In the genomic region with DNA sequence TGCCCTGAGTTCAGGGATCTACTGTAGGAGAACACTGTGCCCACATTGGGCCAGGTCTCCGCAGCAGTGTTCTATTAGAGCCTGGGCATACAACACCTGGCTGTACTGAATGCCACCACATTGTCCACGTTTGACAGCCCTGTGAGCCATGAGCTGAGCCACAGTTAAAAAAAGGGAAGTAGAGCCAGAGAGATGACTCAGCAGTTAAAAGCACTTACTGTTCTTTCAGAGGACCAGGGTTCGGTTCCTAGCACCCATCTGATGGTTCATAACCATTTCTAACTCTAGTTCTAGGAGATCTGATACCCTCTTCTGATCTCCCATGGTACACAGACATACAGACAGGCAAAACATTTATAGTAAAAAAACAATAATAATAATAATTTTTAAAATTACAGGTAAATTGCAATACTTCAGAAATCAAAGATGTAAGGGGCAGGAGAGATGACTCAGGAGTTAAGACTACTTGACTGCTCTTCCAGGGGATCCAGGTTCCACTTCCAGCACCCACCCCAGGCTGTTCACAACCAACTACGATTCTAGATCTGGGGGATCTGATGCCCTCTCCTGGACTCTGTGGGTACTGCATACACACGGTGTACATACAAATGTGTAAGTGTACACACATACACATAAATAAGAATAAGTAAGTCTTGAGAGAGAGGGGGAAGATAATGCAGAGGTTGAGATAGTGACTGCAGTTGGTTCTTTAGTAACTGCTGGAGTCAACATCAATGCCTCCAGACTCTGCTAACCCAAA, we compare ENCODE assay signal across 1 mouse cellular context.
A peak's percentile ranks its signal among the peaks of the same experiment; 100 is the strongest.
TF ChIP-seq lines count a peak whose summit lies in the region.

No protein-coding gene starts in this region.

TF ChIP-seq in MEL, 35 proteins besides CTCF, POLR2A, EP300 and RAD21:
- peak; percentile 20 for TF ChIP-seq SMC3 (IDR thresholded peaks at IDR 0.05; ENCODE audit: low read depth, low read length)
- TF ChIP-seq MAFK (IDR thresholded peaks at IDR 0.05; ENCODE audit: borderline replicate concordance, low read depth, low read length): peak; percentile 64
- peak; percentile 32; the same call in 1 of the 2 replicates for TF ChIP-seq GABPA (IDR thresholded peaks at IDR 0.05; ENCODE audit: low read depth, low read length)
- TF ChIP-seq MXI1 (IDR thresholded peaks at IDR 0.05; ENCODE audit: low read depth, low read length): no peak
